Mouse (Mus musculus) hindbrain, embryonic 12.5 days (tissue): ENCODE measurements around the gene Bcor. TPM values are rescaled to one million over a fixed set of nuclear protein-coding genes. Genes with fewer than 3 reads are reported as not detected.

Experiments used
- ATAC-seq: fragments of 200-750 bp; cut with Nextera tagmentation; 2 replicates; pipeline ENCODE4 v1.8.0; 2017; ENCODE audit warnings: moderate TSS enrichment; ENCODE audit not compliant: low FRiP score
- H3K27ac ChIP-seq: fragments of 300-500 bp; sonication (generic); 2 replicates; pipeline ENCODE4 v1.5.1; 2016; ENCODE audit warnings: mild to moderate bottlenecking
- H3K27me3 ChIP-seq: fragments of 300-500 bp; sonication (generic); 2 replicates; pipeline ENCODE4 v1.6.1; 2016; ENCODE audit warnings: mild to moderate bottlenecking
- H3K36me3 ChIP-seq: fragments of 300-500 bp; sonication (generic); 2 replicates; pipeline ENCODE4 v1.6.1; 2016; ENCODE audit warnings: mild to moderate bottlenecking
- H3K4me1 ChIP-seq: fragments of 300-500 bp; sonication (generic); 2 replicates; pipeline ENCODE4 v1.6.1; 2016
- H3K4me2 ChIP-seq: fragments of 300-500 bp; sonication (generic); replicated peaks from 2 replicates; pipeline ENCODE4 v1.6.1; 2016; ENCODE audit warnings: mild to moderate bottlenecking
- H3K4me3 ChIP-seq: fragments of 300-500 bp; sonication (generic); 2 replicates; pipeline ENCODE4 v1.5.1; 2016; ENCODE audit warnings: mild to moderate bottlenecking
- H3K9ac ChIP-seq: fragments of 300-500 bp; sonication (generic); 2 replicates; pipeline ENCODE4 v1.6.1; 2016; ENCODE audit warnings: mild to moderate bottlenecking, moderate library complexity
- H3K9me3 ChIP-seq: fragments of 300-500 bp; sonication (generic); replicated peaks from 2 replicates; pipeline ENCODE4 v1.6.1; 2016; ENCODE audit warnings: mild to moderate bottlenecking
- WGBS: fragments of 180-500 bp; shearing (Covaris S2); methylation state at CpG from one replicate; pipeline ENCODE4 v1.1.7; 2016; 5-methylcytosine and 5-hydroxymethylcytosine counted together
- polyA plus RNA-seq: library from polyadenylated mRNA; unstranded; fragments of >200 nt; fragmentation: Nextera tagmentation; extraction: Ambion mirVana; gene quantifications from 2 replicates; pipeline ENCODE4 v1.2.1, GENCODE M21; 2016

Gene Bcor
- polyA plus RNA-seq, 1 experiment from 2014 or later: 23.7 TPM

- Histone ChIP-seq H3K4me1 (peaks cover 25% of the 10 kb centered on the region), H3K4me3 (peak overlapping the region; percentile 23), H3K4me2 (peak overlapping the region; percentile 48), H3K9ac (peak overlapping the region; percentile 57), H3K9me3 (no peaks in the 10 kb centered on the region), H3K27me3 (peaks cover 82% of the 10 kb centered on the region), H3K36me3 (no peaks in the 10 kb centered on the region), H3K27ac (0 out of 2 replicates have a peak overlapping the region, but pooled peaks have one; percentile 12)
- ATAC-seq: no peak
- 3% methylated on average over 36 of the region's 51 CpGs for WGBS
Measured at GRCm38 (mm10) chrX:12140086-12140740, 19.9 kb downstream of the Bcor start.

GRCm38 (mm10) chrX:12138266-12138665 lies 21.9 kb downstream of the Bcor start:
- Histone ChIP-seq H3K4me2 (no peak overlapping the region), H3K9me3 (no peaks in the 10 kb centered on the region), H3K27ac (peak overlapping the region; percentile 93; the same call in 1 of the 2 replicates), H3K4me1 (peaks cover 37% of the 10 kb centered on the region), H3K4me3 (no peak overlapping the region), H3K27me3 (peaks cover 92% of the 10 kb centered on the region), H3K9ac (no peak overlapping the region), H3K36me3 (no peaks in the 10 kb centered on the region)
- no peak for ATAC-seq
- 17% methylated on average over 7 of the region's 7 CpGs for WGBS

- Histone ChIP-seq H3K4me3 (peak overlapping the region; percentile 30), H3K9me3 (no peaks in the 10 kb centered on the region), H3K27ac (peak overlapping the region; percentile 93), H3K4me1 (peaks cover 37% of the 10 kb centered on the region), H3K9ac (peak overlapping the region; percentile 50), H3K36me3 (no peaks in the 10 kb centered on the region), H3K27me3 (peaks cover 95% of the 10 kb centered on the region), H3K4me2 (peak overlapping the region; percentile 64)
- WGBS: 1% methylated on average over 25 of the region's 25 CpGs
- ATAC-seq: peak; percentile 26; the same call in 1 of the 2 replicates
Measured at GRCm38 (mm10) chrX:12137121-12137521, 23.0 kb downstream of the Bcor start.

GRCm38 (mm10) chrX:12136261-12137101 lies 23.7 kb downstream of the Bcor start:
- Histone ChIP-seq H3K4me2 (peak overlapping the region; percentile 64), H3K36me3 (no peaks in the 10 kb centered on the region), H3K27me3 (peaks cover 95% of the 10 kb centered on the region), H3K9me3 (no peaks in the 10 kb centered on the region), H3K4me3 (peak overlapping the region; percentile 30), H3K9ac (peak overlapping the region; percentile 50), H3K27ac (peak overlapping the region; percentile 93), H3K4me1 (peaks cover 37% of the 10 kb centered on the region)
- ATAC-seq: peak; percentile 9; the same call in 1 of the 2 replicates
- WGBS: 4% methylated on average over 44 of the region's 50 CpGs

- H3K4me2 ChIP-seq: peak overlapping the region; percentile 64
- H3K27me3 ChIP-seq: peaks cover 99% of the 10 kb centered on the region
- H3K4me3 ChIP-seq: peak overlapping the region; percentile 30
- H3K9me3 ChIP-seq: no peaks in the 10 kb centered on the region
- H3K36me3 ChIP-seq: no peaks in the 10 kb centered on the region
- peaks cover 41% of the 10 kb centered on the region for H3K4me1 ChIP-seq
- peak overlapping the region; percentile 93 for H3K27ac ChIP-seq
- WGBS: 3% methylated on average over 45 of the region's 75 CpGs
- ATAC-seq: peak; percentile 51
- peak overlapping the region; percentile 50 for H3K9ac ChIP-seq
Measured at GRCm38 (mm10) chrX:12135121-12136111, 24.7 kb downstream of the Bcor start.

GRCm38 (mm10) chrX:12134541-12134940 lies 25.6 kb downstream of the Bcor start:
- Histone ChIP-seq H3K27ac (peak overlapping the region; percentile 93), H3K4me2 (peak overlapping the region; percentile 64), H3K9me3 (no peaks in the 10 kb centered on the region), H3K9ac (peak overlapping the region; percentile 50; the same call in 1 of the 2 replicates), H3K27me3 (peaks cover 99% of the 10 kb centered on the region), H3K4me1 (peaks cover 44% of the 10 kb centered on the region), H3K4me3 (peak overlapping the region; percentile 4; the same call in 1 of the 2 replicates), H3K36me3 (no peaks in the 10 kb centered on the region)
- WGBS: 2% methylated on average over 19 of the region's 19 CpGs
- no peak for ATAC-seq

GRCm38 (mm10) chrX:12133836-12134431 lies 26.2 kb downstream of the Bcor start:
- Histone ChIP-seq H3K9me3 (no peaks in the 10 kb centered on the region), H3K27ac (peak overlapping the region; percentile 93), H3K4me3 (peak overlapping the region; percentile 21; the same call in 1 of the 2 replicates), H3K4me1 (peaks cover 48% of the 10 kb centered on the region), H3K9ac (peak overlapping the region; percentile 36; the same call in 1 of the 2 replicates), H3K27me3 (peaks cover 99% of the 10 kb centered on the region), H3K4me2 (peak overlapping the region; percentile 64), H3K36me3 (no peaks in the 10 kb centered on the region)
- 3% methylated on average over 16 of the region's 21 CpGs for WGBS
- no peak for ATAC-seq

GRCm38 (mm10) chrX:12133178-12133835 lies 26.8 kb downstream of the Bcor start:
- H3K9me3 ChIP-seq: no peaks in the 10 kb centered on the region
- peak overlapping the region; percentile 93 for H3K27ac ChIP-seq
- peaks cover 99% of the 10 kb centered on the region for H3K27me3 ChIP-seq
- whole genome bisulfite sequencing: 3% methylated on average over 49 of the region's 49 CpGs
- no peaks in the 10 kb centered on the region for H3K36me3 ChIP-seq
- peaks cover 49% of the 10 kb centered on the region for H3K4me1 ChIP-seq
- peak overlapping the region; percentile 64 for H3K4me2 ChIP-seq
- 0 out of 2 replicates have a peak, but pooled peaks have one; percentile 14 for ATAC-seq
- H3K4me3 ChIP-seq: peak overlapping the region; percentile 21
- peak overlapping the region; percentile 36 for H3K9ac ChIP-seq

GRCm38 (mm10) chrX:12132541-12133177 lies 27.5 kb downstream of the Bcor start:
- Histone ChIP-seq H3K27ac (no peak overlapping the region), H3K4me1 (peaks cover 42% of the 10 kb centered on the region), H3K4me2 (peak overlapping the region; percentile 64), H3K9me3 (no peaks in the 10 kb centered on the region), H3K36me3 (no peaks in the 10 kb centered on the region), H3K9ac (no peak overlapping the region), H3K27me3 (peaks cover 99% of the 10 kb centered on the region), H3K4me3 (no peak overlapping the region)
- no peak for ATAC-seq
- 32% methylated on average over 8 of the region's 8 CpGs for WGBS
